Mouse (Mus musculus) left cerebral cortex, adult 2 months (tissue): Measurements from ENCODE around the gene Pkmyt1. TPM values are rescaled to one million over a fixed set of nuclear protein-coding genes. Genes with fewer than 3 reads are reported as not detected.

Experiments
- DNase-seq, 2 experiments: peaks; one replicate each; pipeline ENCODE4 v3.0.0; 2021 to 2022; ENCODE audit warnings: low spot score in 2 of 2, mixed read lengths in 1 of 2; ENCODE audit errors: extremely low spot score in 1 of 2
- H3K27ac ChIP-seq: fragments of 200-600 bp; 2 replicates; pipeline ENCODE4 v1.8.1; 2022
- H3K4me3 ChIP-seq: fragments of 200-600 bp; 2 replicates; pipeline ENCODE4 v1.8.1; 2022
- CTCF ChIP-seq: fragments of 200-600 bp; IDR thresholded peaks from 2 replicates; pipeline ENCODE4 v1.8.1; 2022; ENCODE audit warnings: antibody characterized with exemption, mild to moderate bottlenecking, moderate library complexity
- intact Hi-C: fragments of 180-260 bp; cut with DNase I; formaldehyde crosslinking; loops from one replicate; pipeline ENCODE4 v1.15.1; 2025
- total RNA-seq, 2 experiments: library from RNA; stranded (reverse); gene quantifications; 2 replicates each; pipeline ENCODE4 v1.2.3; 2021

Gene Pkmyt1
- total RNA-seq, 2 experiments from 2014 or later: 4.3 TPM

DNA sequence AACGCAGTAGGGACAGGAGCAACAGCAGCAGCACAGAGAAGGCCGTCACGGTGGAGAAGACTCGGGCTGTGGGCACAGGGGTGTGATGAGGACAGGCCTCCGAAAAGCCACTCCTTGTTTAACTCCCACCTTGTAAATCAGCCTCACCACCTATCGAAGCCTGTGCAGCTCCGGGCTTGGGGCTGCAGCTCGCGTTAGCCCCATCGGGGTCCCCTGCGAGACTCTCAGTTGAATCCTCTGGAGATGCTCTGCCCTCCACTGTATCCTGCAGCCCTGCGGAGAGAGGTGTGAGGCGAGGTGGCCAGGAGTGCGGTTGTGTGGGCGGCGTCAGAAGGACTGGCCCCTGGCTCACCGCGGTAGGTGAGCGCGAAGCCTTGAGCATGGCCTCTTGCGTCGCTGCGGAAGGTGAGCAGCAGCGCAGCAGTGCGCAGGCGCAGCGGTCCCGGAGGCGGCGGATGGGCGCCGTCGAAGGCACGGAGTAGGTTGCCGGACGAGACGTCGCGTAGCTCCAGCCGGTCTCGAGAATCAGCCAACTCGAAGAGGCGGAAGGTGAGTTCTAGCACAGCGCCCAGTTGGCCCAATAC, 16.2 kb downstream of the Pkmyt1 start:
- TF ChIP-seq CTCF: no peak
- intact Hi-C loops: loop anchor here (5.0 kb wide), 1 partner anchor 60 kb away; no protein-coding TSS in a partner anchor
- no peak overlapping the region for H3K27ac ChIP-seq
- DNase-seq: no peak
- H3K4me3 ChIP-seq: peak overlapping the region; percentile 29

DNA sequence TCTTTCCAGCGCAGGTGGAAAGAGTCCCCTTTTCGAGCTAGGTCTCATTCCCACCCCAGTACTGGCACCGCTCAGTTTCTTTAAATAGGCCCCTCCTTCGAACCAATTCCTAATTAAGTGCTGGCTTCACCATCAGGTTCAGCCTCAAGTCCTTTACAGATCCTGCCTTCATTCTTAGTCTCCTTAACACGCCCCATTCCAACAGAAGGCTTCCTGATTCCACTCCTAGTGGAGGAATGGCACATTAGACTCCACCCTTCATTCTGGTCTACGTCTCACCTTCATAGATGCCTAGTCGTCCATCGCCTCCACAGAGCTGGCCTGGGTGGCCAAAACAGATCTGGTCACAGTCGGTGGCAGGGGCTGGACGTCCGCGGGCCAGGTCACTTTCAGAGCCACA, 16.8 kb downstream of the Pkmyt1 start:
- TF ChIP-seq CTCF: no peak
- no peak overlapping the region for H3K4me3 ChIP-seq
- intact Hi-C loops: loop anchor here (5.0 kb wide), 1 partner anchor 59 kb away; no protein-coding TSS in a partner anchor
- no peak overlapping the region for H3K27ac ChIP-seq
- DNase-seq: no peak

- intact Hi-C loops: loop anchor here (5.0 kb wide), 1 partner anchor 58 kb away; no protein-coding TSS in a partner anchor
- no peak for TF ChIP-seq CTCF
Observed at GRCm38 (mm10) chr17:23744076-23744475, 17.9 kb downstream of the Pkmyt1 start.

GRCm38 (mm10) chr17:23744651-23745050, 18.5 kb downstream of the Pkmyt1 start:
- TF ChIP-seq CTCF: no peak
- no peak overlapping the region for H3K27ac ChIP-seq
- no peak overlapping the region for H3K4me3 ChIP-seq
- DNase-seq: no peak
- intact Hi-C loops: loop anchor here (5.0 kb wide), 1 partner anchor 58 kb away; no protein-coding TSS in a partner anchor

More at GRCm38 (mm10) chr17:23744076-23744475, 17.9 kb downstream of the Pkmyt1 start:
- DNase-seq: no peak
- no peak overlapping the region for H3K27ac ChIP-seq
- no peak overlapping the region for H3K4me3 ChIP-seq

GRCm38 (mm10) chr17:23745301-23746251, 19.4 kb downstream of the Pkmyt1 start, which contains the start of gene Kremen2:
Kremen2 (minus strand) TSS chr17:23745833.
- no peak for TF ChIP-seq CTCF
- no peak for DNase-seq
- intact Hi-C loops: no loop called here
- H3K27ac ChIP-seq: no peak within 1 kb of the TSS
- peak within 1 kb of the TSS; percentile 27; the same call in 1 of the 2 replicates for H3K4me3 ChIP-seq

DNA sequence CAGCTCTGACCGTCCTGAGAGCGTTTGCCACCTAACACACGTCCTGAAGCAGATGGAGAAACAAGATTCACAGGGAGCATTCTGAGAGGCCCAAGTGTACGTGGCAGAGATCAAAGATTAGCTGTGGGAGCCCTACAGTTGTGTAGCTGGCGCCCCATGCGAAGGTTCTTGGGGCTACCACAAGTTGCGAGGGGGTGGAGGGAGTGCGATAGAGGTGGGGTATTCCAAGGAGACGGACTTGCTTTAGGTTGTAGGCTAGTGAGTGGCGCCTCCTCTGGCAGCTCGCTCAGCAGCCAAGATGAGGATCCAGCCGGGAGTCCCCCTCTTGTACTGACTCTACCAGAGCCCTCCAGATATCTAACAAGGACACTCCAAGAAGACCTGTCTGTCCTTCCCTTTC, 20.2 kb downstream of the Pkmyt1 start:
- no peak for DNase-seq
- intact Hi-C loops: no loop called here
- peak; percentile 9 for TF ChIP-seq CTCF
- Histone ChIP-seq H3K4me3 (no peak overlapping the region), H3K27ac (no peak overlapping the region)

- Histone ChIP-seq H3K27ac (no peak overlapping the region), H3K4me3 (no peak overlapping the region)
- TF ChIP-seq CTCF: no peak
- DNase-seq: no peak
- intact Hi-C loops: no loop called here
Observed at GRCm38 (mm10) chr17:23746767-23747166, 20.6 kb downstream of the Pkmyt1 start.

DNA sequence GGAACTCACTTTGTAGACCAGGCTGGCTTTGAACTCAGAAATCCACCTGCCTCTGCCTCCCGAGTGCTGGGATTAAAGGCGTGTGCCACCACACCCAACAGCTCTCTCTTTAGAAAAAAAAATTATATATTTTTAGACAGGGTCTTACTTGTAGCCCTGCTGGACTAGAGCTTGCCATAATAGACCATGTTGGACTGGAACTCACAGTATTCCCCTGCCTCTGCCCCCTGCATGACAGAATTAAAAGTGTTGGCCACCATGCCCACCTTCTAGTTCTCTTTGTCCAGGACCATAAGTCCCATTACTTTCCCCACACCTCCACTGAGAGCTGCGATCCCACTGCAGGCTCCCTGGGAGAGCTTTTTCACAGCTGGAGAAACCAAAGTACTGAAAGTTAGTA, 21.3 kb downstream of the Pkmyt1 start:
- intact Hi-C loops: no loop called here
- DNase-seq: no peak
- Histone ChIP-seq H3K4me3 (no peak overlapping the region), H3K27ac (no peak overlapping the region)
- no peak for TF ChIP-seq CTCF

GRCm38 (mm10) chr17:23748026-23748425, 21.9 kb downstream of the Pkmyt1 start:
- intact Hi-C loops: no loop called here

GRCm38 (mm10) chr17:23748631-23749391, 22.7 kb downstream of the Pkmyt1 start:
- TF ChIP-seq CTCF: peak; percentile 93
- DNase-seq: peak; percentile 58 to 69
- peak overlapping the region; percentile 37 for H3K4me3 ChIP-seq
- 0 out of 2 replicates have a peak overlapping the region, but pooled peaks have one; percentile 6 for H3K27ac ChIP-seq
- intact Hi-C loops: no loop called here

More at GRCm38 (mm10) chr17:23748026-23748425, 21.9 kb downstream of the Pkmyt1 start:
- Histone ChIP-seq H3K27ac (no peak overlapping the region), H3K4me3 (no peak overlapping the region)
- TF ChIP-seq CTCF: no peak
- no peak for DNase-seq
